Mouse (Mus musculus) MEL (cell line): ENCODE data around the gene Ifnz. TPM values are rescaled to one million over a fixed set of nuclear protein-coding genes. Genes with fewer than 3 reads are reported as not detected.
A peak's percentile ranks its signal among the peaks of the same experiment; 100 is the strongest.

Experiments
- DNase-seq: peaks from one replicate; pipeline ENCODE4 v3.0.0; 2011; ENCODE audit warnings: low read depth, low spot score
- H3K27ac ChIP-seq: 2 replicates; pipeline ENCODE4 v1.5.1; 2012; ENCODE audit warnings: low read depth, mild to moderate bottlenecking, control low read depth, low read length, moderate library complexity; ENCODE audit not compliant: control insufficient read depth
- H3K27me3 ChIP-seq, 2 experiments: fragments of 150-350 bp in 1 of 2; sonication (generic) in 1 of 2; 2 replicates each; pipeline ENCODE4 v1.6.1; 2012; ENCODE audit warnings: low read length in 2 of 2, mild to moderate bottlenecking in 2 of 2, improper control_type of control experiment in 1 of 2, moderate library complexity in 1 of 2; ENCODE audit not compliant: insufficient read depth in 2 of 2, control insufficient read depth in 1 of 2
- H3K36me3 ChIP-seq, 2 experiments: 2 replicates each; pipeline ENCODE4 v1.6.1; 2012 to 2014; ENCODE audit warnings: low read length in 2 of 2, improper control_type of control experiment in 1 of 2, inconsistent platforms in 1 of 2, mild to moderate bottlenecking in 1 of 2; ENCODE audit not compliant: insufficient read depth in 2 of 2, control insufficient read depth in 1 of 2
- H3K4me1 ChIP-seq, 2 experiments: fragments of 150-350 bp in 1 of 2; sonication (generic) in 1 of 2; 2 replicates each; pipeline ENCODE4 v1.6.1; 2012; ENCODE audit warnings: low read length in 2 of 2, improper control_type of control experiment in 1 of 2, mild to moderate bottlenecking in 1 of 2; ENCODE audit not compliant: insufficient read depth in 2 of 2, control insufficient read depth in 1 of 2
- H3K4me3 ChIP-seq, 2 experiments: fragments of 150-350 bp in 1 of 2; sonication (generic) in 1 of 2; 2 replicates each; pipeline ENCODE4 v1.5.1; 2012; ENCODE audit warnings: low read depth in 2 of 2, low read length in 2 of 2, mild to moderate bottlenecking in 2 of 2, moderate library complexity in 2 of 2, control low read depth in 1 of 2, improper control_type of control experiment in 1 of 2; ENCODE audit not compliant: control insufficient read depth in 1 of 2, insufficient read depth in 1 of 2
- H3K79me2 ChIP-seq: 2 replicates; pipeline ENCODE4 v1.6.1; 2012; ENCODE audit warnings: mild to moderate bottlenecking, low read length, moderate library complexity; ENCODE audit not compliant: control insufficient read depth, poor library complexity, insufficient read depth
- H3K9ac ChIP-seq: 2 replicates; pipeline ENCODE4 v1.6.1; 2012; ENCODE audit warnings: low read depth, mild to moderate bottlenecking, control low read depth, low read length, moderate library complexity; ENCODE audit not compliant: control insufficient read depth, poor library complexity, severe bottlenecking
- H3K9me3 ChIP-seq: fragments of 150-350 bp; sonication (generic); replicated peaks from 2 replicates; pipeline ENCODE4 v1.6.1; 2012; ENCODE audit warnings: mild to moderate bottlenecking, low read length, improper control_type of control experiment, moderate library complexity; ENCODE audit not compliant: insufficient read depth
- CHD2 ChIP-seq: IDR thresholded peaks from 2 replicates; pipeline ENCODE4 v1.6.1; 2011; ENCODE audit warnings: low read length, improper control_type of control experiment
- CTCF ChIP-seq, 3 experiments: IDR thresholded peaks in 2 of 3; conservative IDR thresholded peaks in 1 of 3; 2 replicates each; pipeline ENCODE4 v1.5.1; 2011 to 2012; ENCODE audit warnings: low read length in 3 of 3, low read depth in 2 of 3, mild to moderate bottlenecking in 2 of 3, improper control_type of control experiment in 1 of 3, inconsistent platforms in 1 of 3, mixed read lengths in 1 of 3, moderate library complexity in 1 of 3; ENCODE audit not compliant: control insufficient read depth in 1 of 3, insufficient read depth in 1 of 3, poor library complexity in 1 of 3, severe bottlenecking in 1 of 3
- E2F4 ChIP-seq: IDR thresholded peaks from 2 replicates; pipeline ENCODE4 v1.6.1; 2011; ENCODE audit warnings: low read depth, low read length, improper control_type of control experiment, borderline replicate concordance
- GABPA ChIP-seq: IDR thresholded peaks from 2 replicates; pipeline ENCODE4 v1.6.1; 2012; ENCODE audit warnings: low read depth, mild to moderate bottlenecking, inconsistent platforms, low read length, improper control_type of control experiment, moderate library complexity
- KAT2A ChIP-seq: conservative IDR thresholded peaks from 2 replicates; pipeline ENCODE4 v1.6.1; 2012; ENCODE audit warnings: low read depth, low read length, improper control_type of control experiment, inconsistent platforms
- MXI1 ChIP-seq: IDR thresholded peaks from 2 replicates; pipeline ENCODE4 v1.6.1; 2011; ENCODE audit warnings: mild to moderate bottlenecking, low read depth, low read length, improper control_type of control experiment
- MYB ChIP-seq: IDR thresholded peaks from 2 replicates; pipeline ENCODE4 v1.6.1; 2011; ENCODE audit warnings: mild to moderate bottlenecking, low read depth, low read length, improper control_type of control experiment
- MYC ChIP-seq: IDR thresholded peaks from 2 replicates; pipeline ENCODE4 v1.6.1; 2011; ENCODE audit warnings: low read depth, mild to moderate bottlenecking, low read length, improper control_type of control experiment, moderate library complexity
- NRF1 ChIP-seq: IDR thresholded peaks from 2 replicates; pipeline ENCODE4 v1.6.1; 2014; ENCODE audit warnings: low read depth, mild to moderate bottlenecking, inconsistent platforms, low read length, improper control_type of control experiment, moderate library complexity; ENCODE audit not compliant: poor library complexity, insufficient read depth, severe bottlenecking
- POLR2AphosphoS5 ChIP-seq: IDR thresholded peaks from 2 replicates; pipeline ENCODE4 v1.6.1; 2012; ENCODE audit warnings: low read depth, borderline replicate concordance, mild to moderate bottlenecking, inconsistent platforms, low read length, moderate library complexity, mixed read lengths
- RAD21 ChIP-seq: IDR thresholded peaks from 2 replicates; pipeline ENCODE4 v1.6.1; 2011; ENCODE audit warnings: mild to moderate bottlenecking, low read depth, low read length, improper control_type of control experiment
- SMC3 ChIP-seq: IDR thresholded peaks from 2 replicates; pipeline ENCODE4 v1.6.1; 2011; ENCODE audit warnings: low read depth, low read length, improper control_type of control experiment
- USF1 ChIP-seq: IDR thresholded peaks from 2 replicates; pipeline ENCODE4 v1.6.1; 2014; ENCODE audit warnings: low read depth, mild to moderate bottlenecking, inconsistent platforms, low read length, improper control_type of control experiment, moderate library complexity
- USF2 ChIP-seq, 2 experiments: IDR thresholded peaks; 2 replicates each; pipeline ENCODE4 v1.6.1; 2011 to 2012; ENCODE audit warnings: improper control_type of control experiment in 2 of 2, low read length in 2 of 2, borderline replicate concordance in 1 of 2, inconsistent platforms in 1 of 2, low read depth in 1 of 2, mild to moderate bottlenecking in 1 of 2; ENCODE audit not compliant: insufficient read depth in 1 of 2
- ZKSCAN1 ChIP-seq: IDR thresholded peaks from 2 replicates; pipeline ENCODE4 v1.6.1; 2012; ENCODE audit warnings: low read depth, mild to moderate bottlenecking, inconsistent platforms, low read length, improper control_type of control experiment, moderate library complexity
- ZMIZ1 ChIP-seq: IDR thresholded peaks from 2 replicates; pipeline ENCODE4 v1.6.1; 2012; ENCODE audit warnings: low read depth, mild to moderate bottlenecking, inconsistent platforms, low read length, improper control_type of control experiment, moderate library complexity
- ZNF384 ChIP-seq: IDR thresholded peaks from 2 replicates; pipeline ENCODE4 v1.6.1; 2012; ENCODE audit warnings: low read depth, mild to moderate bottlenecking, inconsistent platforms, low read length, improper control_type of control experiment
- polyA plus RNA-seq, 2 experiments: library from polyadenylated mRNA; stranded (reverse) in 1 of 2; unstranded in 1 of 2; fragments of >175 nt in 1 of 2; fragments of >200 nt in 1 of 2; gene quantifications; 2 replicates each; pipeline versions ENCODE4 v1.2.1 to v1.2.4; 2012; ENCODE audit warnings: low replicate concordance in 2 of 2, low read depth in 1 of 2; ENCODE audit not compliant: insufficient read length in 2 of 2, insufficient read depth in 1 of 2, missing spikeins in 1 of 2
- total RNA-seq: library from RNA; depleted of rRNA; stranded (reverse); fragments of 300-350 nt; gene quantifications from 2 replicates; pipeline ENCODE4 v1.2.3, GENCODE M21; 2012

Ifnz gene
- total and polyA plus RNA-seq, 3 experiments: 0.11 TPM; not detected in 2

DNA sequence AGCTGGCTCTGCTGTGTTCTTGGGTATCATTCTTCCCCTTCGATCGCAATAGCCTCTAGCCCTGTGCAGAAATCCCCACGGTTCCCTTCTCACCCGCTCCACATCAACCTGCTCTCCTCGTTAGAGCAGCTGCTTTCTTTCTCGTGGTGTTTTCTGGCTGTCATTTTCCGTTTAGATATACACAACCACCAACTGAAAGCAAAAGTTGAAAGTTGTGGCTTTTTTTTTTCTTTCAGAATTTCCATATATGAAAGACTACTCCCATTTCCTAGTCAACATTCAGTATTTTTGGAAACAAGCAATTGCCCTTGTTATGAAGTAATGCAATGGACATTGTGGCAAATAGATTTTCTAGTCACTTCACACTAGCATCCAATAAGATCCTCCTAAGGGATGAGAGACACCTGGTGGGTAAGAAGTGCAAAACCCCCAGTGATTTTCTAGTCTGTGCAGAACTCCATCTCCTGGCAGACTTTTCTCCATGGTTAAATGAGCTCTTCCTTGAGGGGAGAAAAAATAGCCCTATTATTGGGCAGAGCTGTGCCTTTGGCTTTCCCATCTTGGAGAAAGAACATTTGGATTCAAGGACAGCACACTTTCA lies 39.1 kb upstream of the Ifnz start:
- H3K9ac ChIP-seq: no peak overlapping the region
- no peak overlapping the region for H3K27ac ChIP-seq

DNA sequence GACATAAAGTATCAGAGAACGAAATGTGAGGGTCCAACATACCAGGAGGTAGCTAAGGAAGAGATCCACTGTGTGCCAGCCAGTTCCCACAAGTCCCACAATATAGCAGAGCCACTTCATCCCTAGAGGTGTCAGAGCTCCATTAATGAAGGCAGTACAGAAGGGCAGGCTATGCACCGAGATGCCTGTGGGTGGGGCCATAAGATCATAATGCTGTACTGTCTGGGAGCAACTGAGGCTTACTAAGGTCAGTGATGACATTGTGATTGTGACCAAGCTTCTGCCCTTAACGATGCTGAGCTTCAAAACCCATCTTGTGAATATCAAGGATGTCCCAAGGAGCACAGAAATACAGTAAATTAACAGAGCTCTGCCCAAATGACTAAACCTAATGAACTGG lies 37.7 kb upstream of the Ifnz start:
- no peaks in the 10 kb centered on the region for H3K79me2 ChIP-seq
- no peaks in the 10 kb centered on the region for H3K9me3 ChIP-seq
- H3K27me3 ChIP-seq: peaks cover 3 to 5% of the 10 kb centered on the region in 2 experiments; a peak in 3 of 4 replicates
- no peak overlapping the region for H3K9ac ChIP-seq
- no peak overlapping the region for H3K27ac ChIP-seq
- TF ChIP-seq SMC3: no peak
- peak in 1 of 3 experiments; percentile 36; a peak in 3 of 6 replicates for TF ChIP-seq CTCF (IDR thresholded peaks at IDR 0.05 in 2 of 3, conservative IDR thresholded peaks at IDR 0.05 in 1 of 3; ENCODE audit: control insufficient read depth in 1 of 3, insufficient read depth in 1 of 3, low read depth in 2 of 3, low read length in 3 of 3, poor library complexity in 1 of 3, severe bottlenecking in 1 of 3)
- TF ChIP-seq RAD21: peak; percentile 21
- no peak overlapping the region for H3K4me3 ChIP-seq
- DNase-seq: no peak
- H3K36me3 ChIP-seq: no peaks in the 10 kb centered on the region
- H3K4me1 ChIP-seq: no peaks in the 10 kb centered on the region

More for the DNA sequence above, 39.1 kb upstream of the Ifnz start:
- DNase-seq: no peak
- Histone ChIP-seq H3K36me3 (no peaks in the 10 kb centered on the region), H3K27me3 (peaks cover 3 to 5% of the 10 kb centered on the region in 2 experiments; a peak in 3 of 4 replicates), H3K9me3 (no peaks in the 10 kb centered on the region), H3K4me3 (no peak overlapping the region), H3K79me2 (no peaks in the 10 kb centered on the region), H3K4me1 (no peaks in the 10 kb centered on the region)
- no peak for TF ChIP-seq USF1
- peak; percentile 33; the same call in 1 of the 2 replicates for TF ChIP-seq SMC3
- no peak for TF ChIP-seq ZMIZ1
- TF ChIP-seq E2F4: no peak
- TF ChIP-seq CHD2: no peak
- no peak for TF ChIP-seq USF2 (IDR thresholded peaks at IDR 0.05; ENCODE audit: borderline replicate concordance in 1 of 2, insufficient read depth in 1 of 2, low read depth in 1 of 2, low read length in 2 of 2)
- 0 out of 2 replicates have a peak, but pooled peaks have one; percentile 1 for TF ChIP-seq RAD21
- TF ChIP-seq CTCF (IDR thresholded peaks at IDR 0.05 in 2 of 3, conservative IDR thresholded peaks at IDR 0.05 in 1 of 3; ENCODE audit: control insufficient read depth in 1 of 3, insufficient read depth in 1 of 3, low read depth in 2 of 3, low read length in 3 of 3, poor library complexity in 1 of 3, severe bottlenecking in 1 of 3): peak in 1 of 3 experiments; percentile 39; a peak in 2 of 6 replicates
- no peak for TF ChIP-seq NRF1
- no peak for TF ChIP-seq GABPA
- no peak for TF ChIP-seq KAT2A
- no peak for TF ChIP-seq MYC
- TF ChIP-seq MXI1: no peak
- TF ChIP-seq ZKSCAN1: no peak
- TF ChIP-seq ZNF384: no peak
- TF ChIP-seq MYB: no peak
- TF ChIP-seq POLR2AphosphoS5: no peak
